Mouse (Mus musculus) heart, adult 18-20 months (tissue): Measurements from ENCODE around the gene Trim62. TPM values are rescaled to one million over a fixed set of nuclear protein-coding genes. Genes with fewer than 3 reads are reported as not detected.

Experiments
- DNase-seq, 2 experiments: peaks; one replicate each; pipeline ENCODE4 v3.0.0; 2021 to 2022; ENCODE audit warnings: mixed read lengths in 1 of 2
- long read RNA-seq, 2 experiments: library from polyadenylated mRNA; stranded (forward); transcript quantifications; one replicate each; pipeline ENCODE4 v2.0.0; 2021
- total RNA-seq, 2 experiments: library from RNA; stranded (reverse); gene quantifications; 2 replicates each; pipeline ENCODE4 v1.2.3; 2021

Trim62 gene
- 1 to 10 TPM; 1.1 to 1.3 TPM for total RNA-seq
- long read RNA-seq, experiment 1, partial matches to known transcripts: 0 of 4 reads
- long read RNA-seq, experiment 1, other reads (novel, unspliced or antisense): 0 of 4 reads
- long read RNA-seq, experiment 2, partial matches to known transcripts: 0 of 1 reads
- long read RNA-seq, experiment 2, other reads (novel, unspliced or antisense): 0 of 1 reads

DNA sequence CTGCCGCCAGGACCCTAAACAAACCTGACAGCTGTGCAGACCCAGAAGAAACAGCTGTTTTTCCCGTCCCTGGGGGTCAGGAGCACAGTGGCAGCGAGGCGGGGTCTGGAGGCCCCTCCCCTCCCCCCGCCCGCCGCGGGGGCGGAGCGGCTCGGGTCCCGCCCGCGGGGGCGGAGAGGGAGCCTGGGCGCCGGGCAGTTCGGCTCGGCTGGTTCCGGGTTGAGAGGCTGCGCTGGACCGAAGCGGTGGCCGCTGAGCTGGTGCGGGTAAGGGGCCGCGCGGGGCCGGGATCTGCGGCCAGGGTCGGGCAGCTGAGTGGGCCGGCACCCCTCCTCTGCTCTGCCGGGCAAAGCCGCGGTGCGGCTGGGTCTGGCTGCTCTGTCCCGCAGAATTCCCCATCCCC lies at the start of gene Trim62:
TSS of gene Trim62 (plus strand) at position 202 of the 403 bp plus-strand sequence.
- DNase-seq: peak; percentile 82 to 83

DNA sequence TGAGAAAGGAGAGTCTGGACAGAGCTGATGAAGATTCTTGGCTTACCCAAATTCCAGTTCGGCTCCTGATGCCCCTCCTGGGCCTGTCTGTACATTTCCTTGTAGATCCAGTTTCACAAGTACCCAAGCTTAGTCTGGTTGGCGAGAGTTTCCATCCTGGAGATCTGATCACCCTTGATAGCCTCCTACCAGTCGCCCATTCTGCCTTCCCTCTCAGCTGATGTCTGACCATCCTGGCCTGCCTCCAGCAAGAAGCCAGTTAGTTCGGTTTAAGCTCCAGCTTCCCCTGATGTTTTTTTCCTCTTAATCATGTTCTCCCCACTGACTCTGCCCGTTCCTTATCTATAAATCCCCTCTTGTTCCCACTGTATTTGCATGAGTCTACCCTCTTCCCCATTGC lies 45.2 kb upstream of the Trim62 start:
- no peak for DNase-seq

DNA sequence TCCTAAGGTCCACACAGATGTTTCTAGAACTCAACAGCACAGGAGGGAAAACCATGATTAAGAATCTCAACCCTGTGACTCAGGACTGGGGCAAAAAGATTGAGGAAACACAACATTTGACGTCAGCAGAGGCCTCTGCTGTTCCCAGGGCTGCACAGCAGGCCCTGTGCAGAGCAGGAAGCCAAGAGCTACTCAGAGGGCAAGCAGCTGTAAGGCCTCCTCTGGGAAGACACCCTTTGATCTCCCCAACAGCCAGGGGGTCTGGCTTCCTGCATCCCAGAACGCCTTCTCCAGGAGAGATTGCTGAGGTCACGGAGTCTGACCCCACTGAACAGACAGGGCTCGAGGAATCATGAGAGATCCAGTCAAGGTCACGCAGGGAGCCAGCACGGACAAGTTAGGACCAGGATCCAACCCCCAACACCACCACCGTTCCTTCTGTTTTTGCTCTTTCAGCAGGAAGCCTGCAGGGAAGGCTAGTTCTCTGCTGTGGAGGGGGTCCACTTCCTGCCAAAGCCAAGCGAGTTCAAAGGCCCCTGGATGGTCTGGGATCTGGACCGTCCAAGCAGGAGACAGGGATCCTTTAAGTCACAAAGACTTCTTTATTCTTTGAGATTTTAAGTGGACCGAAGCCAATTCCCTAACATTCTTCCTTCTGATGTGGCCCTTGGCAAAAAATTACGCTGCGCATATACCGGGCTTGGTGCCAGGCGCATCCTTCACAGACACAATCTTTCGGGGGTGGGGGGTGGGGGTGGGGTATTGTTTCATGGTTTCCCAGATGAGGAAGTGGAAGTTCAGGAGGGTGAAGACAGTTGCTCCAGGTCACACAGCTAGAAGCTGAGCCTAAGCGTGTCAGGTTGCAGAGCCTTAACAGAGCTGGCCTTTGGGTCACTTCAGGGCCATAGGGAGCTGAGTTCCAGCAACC lies 43.3 kb upstream of the Trim62 start:
- DNase-seq: peak; percentile 48 to 65

DNA sequence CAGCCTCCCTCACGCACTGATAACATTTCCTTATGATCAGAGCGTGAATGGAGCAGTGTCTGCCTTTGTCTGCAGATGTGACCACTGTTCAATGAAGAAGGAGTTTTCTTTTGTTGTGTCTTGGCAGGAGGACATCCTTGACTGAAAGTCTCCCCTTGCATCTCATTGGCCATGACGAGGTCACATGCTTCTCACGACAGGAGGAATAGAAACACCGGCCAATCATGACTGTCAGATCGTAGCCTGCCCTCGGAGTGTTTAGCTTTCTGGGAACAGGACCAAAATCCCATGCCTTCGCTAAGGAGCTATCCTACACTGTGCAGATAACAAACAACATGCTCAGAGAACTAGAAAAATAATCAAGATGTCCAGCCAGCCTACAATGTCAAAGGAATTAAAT lies 42.1 kb upstream of the Trim62 start:
- no peak for DNase-seq

- DNase-seq: no peak
Observed at GRCm38 (mm10) chr4:128844566-128844965, 38.8 kb upstream of the Trim62 start.

DNA sequence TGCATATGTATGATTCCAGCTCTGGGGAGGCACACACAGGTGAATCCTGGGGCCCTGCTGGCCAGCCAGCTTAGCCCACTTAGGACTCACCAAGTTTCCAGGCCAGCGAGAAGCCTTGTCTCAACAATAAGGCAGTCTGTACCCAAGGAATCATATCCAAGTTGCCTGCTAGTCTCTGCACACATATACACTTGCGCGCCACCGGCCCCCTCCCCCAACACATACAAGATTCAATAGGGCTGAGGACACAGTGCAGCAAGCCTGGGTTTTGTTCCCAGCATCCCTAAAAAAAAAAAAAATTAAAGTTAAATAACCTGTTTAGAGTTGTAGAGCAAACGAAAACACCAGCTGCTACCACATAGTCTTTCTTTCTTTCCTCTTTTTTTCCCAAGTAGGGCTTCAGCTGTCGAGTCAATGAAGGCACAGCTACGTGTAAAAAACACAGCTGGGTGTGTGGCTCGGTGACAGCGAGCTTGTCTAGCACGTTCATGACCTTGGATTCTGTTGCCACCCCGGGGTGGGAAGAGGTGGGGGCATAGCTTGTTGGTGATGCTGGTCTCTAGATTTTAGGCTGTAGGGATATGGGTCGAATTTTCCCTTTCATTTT lies 37.9 kb upstream of the Trim62 start:
- no peak for DNase-seq

DNA sequence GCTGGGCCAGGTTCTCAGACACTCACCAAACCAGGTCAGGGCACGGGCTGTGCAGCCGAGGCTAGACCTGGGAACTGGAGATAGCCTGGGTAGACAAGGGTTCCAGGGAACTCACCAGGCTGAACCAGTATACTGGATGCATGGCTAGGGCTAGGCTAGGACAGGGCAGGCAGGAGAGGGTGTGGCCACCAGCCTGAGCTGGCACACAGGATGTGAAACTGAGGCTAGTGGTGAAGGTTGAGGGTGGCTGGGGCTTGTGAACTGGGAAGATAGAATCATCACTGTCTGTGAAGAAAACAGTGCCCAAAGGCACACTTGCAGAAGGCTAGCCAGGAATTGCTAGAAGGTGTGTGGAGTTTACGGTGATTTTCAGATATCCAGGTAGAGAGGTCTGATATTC lies 34.4 kb upstream of the Trim62 start:
- DNase-seq: no peak

DNA sequence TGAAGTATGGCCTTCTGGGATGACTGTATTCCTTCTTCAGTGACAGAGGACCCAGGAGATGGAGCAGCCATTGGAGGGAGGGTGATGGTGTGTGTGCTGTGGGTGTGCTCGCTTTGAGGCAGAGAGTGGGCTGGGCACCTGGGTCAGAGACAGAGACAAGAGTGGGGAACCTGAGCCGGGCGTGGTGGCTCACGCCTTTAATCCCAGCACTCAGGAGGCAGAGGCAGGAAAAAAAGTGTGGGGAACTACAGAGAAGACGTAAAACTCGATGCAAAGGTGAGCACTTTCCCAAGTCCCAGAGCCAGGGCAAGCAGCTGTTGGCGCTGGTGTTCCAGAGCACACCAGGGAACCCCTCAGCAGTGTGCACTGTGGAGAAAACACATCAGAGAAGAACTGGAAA lies 33.7 kb upstream of the Trim62 start:
- DNase-seq: no peak

DNA sequence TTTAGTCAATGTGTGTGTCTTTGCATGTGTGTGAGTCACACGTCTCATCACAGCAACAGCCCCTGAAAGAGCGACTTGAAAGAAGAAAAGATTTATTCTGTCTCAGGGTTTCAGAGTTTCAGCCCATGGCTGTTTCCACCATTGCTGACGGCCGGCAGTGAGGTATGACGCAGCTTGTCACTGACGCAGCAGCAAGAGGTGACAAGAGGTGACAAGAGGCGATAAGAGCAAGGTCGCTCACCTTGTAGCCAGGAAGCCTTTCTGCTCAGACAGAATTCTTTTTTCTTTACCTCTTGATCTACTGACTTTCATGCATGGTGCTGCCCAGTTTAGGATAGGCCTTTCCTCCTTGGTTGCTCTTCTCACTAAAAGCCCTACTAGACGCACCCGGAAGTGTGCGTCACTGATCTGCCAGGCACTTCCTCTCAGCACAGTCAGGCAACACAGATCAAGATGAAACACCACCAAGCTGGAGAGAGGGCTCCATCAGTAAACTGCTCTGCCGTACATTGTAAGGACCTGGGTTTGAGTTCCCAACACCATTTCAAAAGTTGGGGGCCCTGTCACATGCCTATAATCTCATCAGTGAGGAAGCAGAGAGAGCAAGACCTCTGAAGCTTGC lies 31.0 kb upstream of the Trim62 start:
- DNase-seq: no peak

- no peak for DNase-seq
Observed at GRCm38 (mm10) chr4:128853117-128853516, 30.3 kb upstream of the Trim62 start.

- DNase-seq: peak; percentile 52 to 56
Observed at GRCm38 (mm10) chr4:128855613-128856040, 27.8 kb upstream of the Trim62 start.

DNA sequence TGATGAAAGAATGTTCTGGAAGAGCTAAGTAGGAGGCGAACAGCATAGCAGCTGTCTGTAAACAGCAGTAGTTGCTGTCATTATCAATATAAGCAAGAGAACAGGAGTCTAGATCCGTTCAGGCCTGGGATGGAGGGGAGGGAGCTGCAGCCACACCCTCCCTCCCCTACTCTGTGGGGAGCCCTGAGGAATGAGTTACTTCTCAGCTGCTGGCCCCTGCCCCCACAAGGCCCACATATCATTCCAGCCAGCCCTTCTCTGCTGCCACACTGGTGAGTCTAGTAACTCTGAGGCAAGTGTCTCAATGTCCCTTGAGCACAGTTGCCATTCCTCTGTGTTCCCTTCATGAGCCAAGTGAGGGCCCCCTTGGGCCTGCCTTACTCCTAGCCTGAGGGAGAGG lies 26.2 kb upstream of the Trim62 start:
- DNase-seq: no peak

DNA sequence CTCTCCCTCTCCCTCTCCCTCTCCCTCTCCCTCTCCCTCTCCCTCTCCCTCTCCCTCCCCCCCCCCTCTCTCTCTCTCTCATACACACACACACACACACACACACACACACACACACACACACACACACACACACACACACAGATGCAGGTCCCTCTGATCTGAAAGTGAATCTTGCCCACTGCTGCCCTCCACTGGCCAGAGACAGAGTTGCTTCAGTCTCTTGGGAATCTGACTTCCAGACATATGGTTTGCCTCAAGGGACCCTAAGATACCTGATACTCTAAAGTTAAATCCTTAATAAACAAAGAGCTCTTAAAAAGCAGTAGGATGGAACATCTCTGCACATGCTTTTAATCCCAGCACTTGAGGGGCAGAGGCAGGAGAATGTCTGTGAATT lies 25.2 kb upstream of the Trim62 start:
- DNase-seq: peak; percentile 40 to 81

GRCm38 (mm10) chr4:128858878-128859277 lies 24.5 kb upstream of the Trim62 start:
- DNase-seq: no peak

DNA sequence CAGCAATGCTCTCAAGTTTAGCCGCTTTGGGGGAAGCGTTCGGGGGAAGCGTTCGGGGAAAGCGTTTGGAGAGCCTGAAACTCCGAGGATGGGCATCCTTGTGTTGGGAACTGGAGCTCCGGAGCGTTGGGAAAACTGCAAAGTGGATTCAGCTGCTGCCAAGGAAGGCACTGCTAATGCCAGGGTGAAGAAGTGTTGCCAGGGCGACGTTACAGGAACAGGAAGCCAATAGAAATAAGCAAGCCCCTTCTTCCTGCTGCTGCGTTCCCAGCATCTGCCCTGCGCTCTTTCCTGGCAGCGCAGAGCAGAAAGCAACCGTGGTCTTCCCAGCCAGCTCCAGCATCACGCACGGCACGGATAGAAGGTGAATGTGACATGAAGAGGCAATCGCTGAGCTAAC lies 10.4 kb upstream of the Trim62 start:
- no peak for DNase-seq

- no peak for DNase-seq
Observed at GRCm38 (mm10) chr4:128874062-128874461, 9.3 kb upstream of the Trim62 start.

- DNase-seq: no peak
Observed at GRCm38 (mm10) chr4:128875439-128875838, 7.9 kb upstream of the Trim62 start.

DNA sequence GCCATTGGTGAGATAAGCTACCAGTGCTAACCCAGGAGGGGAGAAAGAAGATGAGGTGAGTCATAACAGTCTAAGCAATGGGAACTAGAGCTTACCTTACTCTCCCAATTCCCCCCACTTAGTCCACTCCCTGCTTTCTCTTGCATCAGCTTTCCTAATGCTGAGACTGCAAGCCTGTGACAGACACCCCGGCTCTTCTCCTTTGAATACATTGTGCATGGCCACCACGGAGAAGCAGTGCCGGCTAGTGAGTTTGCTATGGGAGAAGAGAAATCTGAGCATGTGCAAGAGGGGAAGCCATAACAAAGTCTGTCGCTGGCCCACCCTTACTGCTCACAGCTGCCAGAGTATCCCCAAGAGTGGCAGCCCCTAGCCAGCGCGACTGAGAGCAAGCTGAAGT lies 5.9 kb upstream of the Trim62 start:
- DNase-seq: no peak

GRCm38 (mm10) chr4:128878901-128879491 lies 4.4 kb upstream of the Trim62 start:
- no peak for DNase-seq

DNA sequence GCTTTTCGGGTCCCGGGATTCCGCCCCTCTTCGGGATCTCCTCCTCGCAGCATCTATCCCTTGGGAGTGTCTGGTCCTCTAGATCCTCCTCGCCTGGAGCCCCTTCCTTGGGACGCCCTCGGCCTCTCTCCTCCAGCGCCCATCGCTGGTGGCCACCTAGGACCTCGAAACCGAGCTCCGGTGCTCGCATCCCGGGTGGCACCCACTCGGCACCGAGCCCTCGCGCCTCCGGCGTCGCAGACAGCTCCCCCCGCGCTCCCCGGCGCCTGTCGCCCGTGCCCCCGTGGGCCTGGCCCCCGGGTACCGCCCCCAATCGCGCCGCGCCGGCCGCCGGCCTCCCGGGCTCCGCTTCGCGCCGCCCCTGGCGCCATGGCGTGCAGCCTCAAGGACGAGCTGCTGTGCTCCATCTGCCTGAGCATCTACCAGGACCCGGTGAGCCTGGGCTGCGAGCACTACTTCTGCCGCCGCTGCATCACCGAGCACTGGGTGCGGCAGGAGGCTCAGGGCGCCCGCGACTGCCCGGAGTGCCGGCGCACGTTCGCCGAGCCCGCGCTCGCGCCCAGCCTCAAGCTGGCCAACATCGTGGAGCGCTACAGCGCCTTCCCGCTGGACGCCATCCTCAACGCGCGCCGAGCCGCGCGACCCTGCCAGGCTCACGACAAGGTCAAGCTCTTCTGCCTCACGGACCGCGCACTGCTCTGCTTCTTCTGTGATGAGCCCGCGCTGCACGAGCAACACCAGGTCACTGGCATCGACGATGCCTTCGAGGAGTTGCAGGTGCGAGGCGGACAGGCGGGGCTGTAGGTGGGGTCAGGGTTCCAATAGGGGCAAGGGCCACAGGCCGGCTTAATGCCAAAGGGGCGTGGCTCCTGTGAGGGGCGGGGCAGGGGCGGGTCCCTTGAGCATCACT lies 676 bp downstream of the Trim62 start:
- DNase-seq: peak; percentile 43 to 55

- DNase-seq: no peak
Observed at GRCm38 (mm10) chr4:128884711-128885095, 1.3 kb downstream of the Trim62 start.
